Comparison of ENCODE assay signal across 24 mouse cellular contexts in genomic region chr13:9018974-9019587, GRCm38 (mm10). TPM values are rescaled to one million over a fixed set of nuclear protein-coding genes. Genes with fewer than 3 reads are reported as not detected.
DNase-seq lines count a peak whose midpoint lies in the region; ATAC-seq lines count a peak whose summit lies in the region.
"Had no signal": no experiment of that assay in that cellular context is flagged by ENCODE, and none has a peak within 500 bp of the region (broad histone marks: within the 10 kb centered on the region; RNA-seq: fewer than 3 reads in every experiment).

No protein-coding gene starts in this region.

- H3K27ac ChIP-seq in heart, embryonic 12.5 days (ENCODE audit: poor library complexity, severe bottlenecking), result no peak overlapping the region
- peak overlapping the region; percentile 80 for H3K27ac ChIP-seq in liver, embryonic 16.5 days (ENCODE audit: low read length)
- H3K27ac ChIP-seq: heart, adult 2 months; heart, embryonic 15.5 days; hindbrain, embryonic 13.5 days; layer of hippocampus, adult 2 months; limb, embryonic 13.5 days; midbrain, embryonic 12.5 days; neural tube, embryonic 15.5 days had no signal

- peak; percentile 81; the same call in 1 of the 2 replicates for ATAC-seq in heart, embryonic 12.5 days (ENCODE audit: insufficient number of reproducible peaks, low FRiP score)
- peak; percentile 90 for ATAC-seq in liver, embryonic 16.5 days (ENCODE audit: low read depth)

- no peaks in the 10 kb centered on the region for H3K36me3 ChIP-seq in heart, embryonic 12.5 days
- H3K36me3 ChIP-seq in liver, embryonic 16.5 days (ENCODE audit: control insufficient read depth, insufficient read depth), result no peaks in the 10 kb centered on the region
- H3K36me3 ChIP-seq: heart, embryonic 15.5 days; hindbrain, embryonic 13.5 days; limb, embryonic 13.5 days; midbrain, embryonic 12.5 days; neural tube, embryonic 15.5 days had no signal

- DNase-seq in heart, adult 9 months (ENCODE audit: low spot score in 2 of 2), result no peak
- peak; percentile 83 for DNase-seq in c-Kit-positive CD71-positive TER-119-positive erythroid progenitor cells, embryonic 14.5 days (ENCODE audit: low spot score)
- DNase-seq in liver, result peak; percentile 29
- DNase-seq in kidney, postnatal 14 days, result no peak
- DNase-seq in cerebellum, adult 11-12 months, result no peak
- DNase-seq in thymus, postnatal 14 days, result no peak
- DNase-seq: adrenal gland, postnatal 36 days; cerebellum, adult 2 months; cerebellum, postnatal 25 days; gastrocnemius, postnatal 36 days; heart, adult 2 months; heart, postnatal 36 days; kidney, adult 8-10 months; kidney, postnatal 25 days; lung, embryonic 14.5 days; lung, postnatal 4 days had no signal

- H3K9ac ChIP-seq in heart, embryonic 12.5 days, result no peak overlapping the region
- 0 out of 2 replicates have a peak overlapping the region, but pooled peaks have one; percentile 17 for H3K9ac ChIP-seq in liver, embryonic 16.5 days (ENCODE audit: low read depth, low read length)
- H3K9ac ChIP-seq: heart, embryonic 15.5 days; hindbrain, embryonic 13.5 days; limb, embryonic 13.5 days; lung, embryonic 14.5 days; midbrain, embryonic 12.5 days; neural tube, embryonic 15.5 days had no signal

- H3K27me3 ChIP-seq in heart, embryonic 12.5 days (replicated peaks), result no peaks in the 10 kb centered on the region
- no peaks in the 10 kb centered on the region for H3K27me3 ChIP-seq in liver, embryonic 16.5 days (ENCODE audit: control insufficient read depth, insufficient read depth, low read depth, low read length)
- H3K27me3 ChIP-seq: heart, embryonic 15.5 days; hindbrain, embryonic 13.5 days; limb, embryonic 13.5 days; midbrain, embryonic 12.5 days; neural tube, embryonic 15.5 days had no signal

- H3K9me3 ChIP-seq in heart, embryonic 12.5 days (replicated peaks), result peaks cover 5% of the 10 kb centered on the region; the same call in 1 of the 2 replicates
- no peaks in the 10 kb centered on the region for H3K9me3 ChIP-seq in liver, embryonic 16.5 days (replicated peaks; ENCODE audit: control insufficient read depth, low read length)
- H3K9me3 ChIP-seq: heart, embryonic 15.5 days; hindbrain, embryonic 13.5 days; limb, embryonic 13.5 days; midbrain, embryonic 12.5 days; neural tube, embryonic 15.5 days had no signal

- H3K4me2 ChIP-seq in heart, embryonic 12.5 days, result no peak overlapping the region
- peak overlapping the region; percentile 48 for H3K4me2 ChIP-seq in liver, embryonic 16.5 days (ENCODE audit: low read depth, low read length)
- H3K4me2 ChIP-seq: heart, embryonic 15.5 days; hindbrain, embryonic 13.5 days; limb, embryonic 13.5 days; lung, embryonic 14.5 days; midbrain, embryonic 12.5 days; neural tube, embryonic 15.5 days had no signal

- 0 out of 2 replicates have a peak, but pooled peaks cover 5% of the 10 kb centered on the region for H3K4me1 ChIP-seq in heart, embryonic 12.5 days (replicated peaks)
- peaks cover 45% of the 10 kb centered on the region for H3K4me1 ChIP-seq in liver, embryonic 16.5 days (ENCODE audit: control insufficient read depth, low read depth, low read length)
- H3K4me1 ChIP-seq: heart, embryonic 15.5 days; hindbrain, embryonic 13.5 days; limb, embryonic 13.5 days; midbrain, embryonic 12.5 days; neural tube, embryonic 15.5 days had no signal

- WGBS in heart, embryonic 12.5 days, result 57% methylated on average over 2 of the region's 2 CpGs
- WGBS in liver, embryonic 16.5 days (ENCODE audit: insufficient replicate concordance), result 37% methylated on average over 2 of the region's 2 CpGs

- H3K4me3 ChIP-seq in heart, embryonic 12.5 days, result no peak overlapping the region
- no peak overlapping the region for H3K4me3 ChIP-seq in liver, embryonic 16.5 days (ENCODE audit: low read depth, low read length)
- H3K4me3 ChIP-seq: heart, adult 2 months; heart, embryonic 15.5 days; hindbrain, embryonic 13.5 days; layer of hippocampus, adult 2 months; limb, embryonic 13.5 days; midbrain, embryonic 12.5 days; neural tube, embryonic 15.5 days had no signal

RNA-seq across cellular contexts. Expression of gene Gtpbp4, which starts 23.2 kb away (rescaled TPM):
- 52.5 and 53.3 TPM in 2 replicates for polyA plus RNA-seq in heart, embryonic 12.5 days (2016; fragmentation: Nextera tagmentation; extraction: Ambion mirVana)
- 28.4 and 30.5 TPM in 2 replicates for polyA plus RNA-seq in liver, embryonic 16.5 days (2015; fragmentation: Nextera tagmentation; extraction: Ambion mirVana)

Comparison
In these comparisons a context has a peak if more than half of its experiments do, and no peak if none do; other contexts are left out.
1. DNase-seq: peak in c-Kit-positive CD71-positive TER-119-positive erythroid progenitor cells, embryonic 14.5 days (single experiment) and liver (single experiment); none in heart, adult 9 months (0 of 2), kidney, postnatal 14 days (single experiment), cerebellum, adult 11-12 months (single experiment) and thymus, postnatal 14 days (single experiment).